Mouse (Mus musculus): ENCODE measurements around the gene Mpdz. TPM values are rescaled to one million over a fixed set of nuclear protein-coding genes. Genes with fewer than 3 reads are reported as not detected.
A peak's percentile ranks its signal among the peaks of the same experiment; 100 is the strongest.

Gene Mpdz
- 30.5 TPM in 2 replicates for polyA plus RNA-seq (2015; fragmentation: Nextera tagmentation; extraction: Ambion mirVana)

DNA sequence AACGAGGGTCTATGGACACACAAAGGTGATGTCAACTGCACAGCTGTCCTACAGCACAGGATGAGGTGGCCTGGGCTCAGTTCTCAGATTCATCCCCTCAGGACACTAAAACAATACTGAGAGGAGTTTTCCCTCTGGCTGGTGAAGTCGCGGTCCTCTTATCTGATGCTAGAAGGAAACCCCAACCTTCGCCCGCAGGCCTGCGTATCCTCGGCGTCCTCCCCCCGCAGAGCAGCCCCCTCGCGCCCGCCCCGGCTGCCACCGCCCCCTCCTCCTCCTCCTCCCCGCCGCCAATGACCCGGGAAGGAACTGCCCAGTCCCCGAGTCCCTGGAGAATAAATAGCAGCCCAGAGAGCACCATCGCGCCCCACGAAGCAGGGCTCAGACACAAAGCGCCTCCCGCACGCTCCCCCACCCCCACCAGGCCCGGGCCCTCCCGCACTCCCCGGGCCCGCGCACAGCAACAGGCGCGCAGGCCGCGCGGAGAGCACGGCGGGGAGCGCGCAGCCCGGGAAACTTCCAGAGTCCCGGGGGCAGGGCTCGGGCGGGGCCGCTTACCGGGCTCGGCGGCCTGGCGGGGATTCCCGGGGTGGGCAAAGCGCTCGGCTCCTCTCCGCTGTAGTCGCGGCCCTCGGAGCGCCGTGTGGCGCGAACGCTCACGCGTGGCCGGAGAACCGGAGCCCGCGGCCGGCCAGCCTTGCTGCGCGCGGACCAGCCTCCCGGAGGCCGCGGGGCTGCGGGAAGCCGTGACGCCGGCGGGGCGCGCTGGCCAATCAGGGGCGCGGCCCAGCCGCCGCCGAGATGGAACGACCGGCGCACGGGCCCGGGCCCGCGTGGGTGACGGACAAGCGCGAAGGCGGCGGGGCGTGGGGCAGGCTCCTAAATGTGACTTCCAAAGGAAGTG is at the start of gene Mpdz:
Gene Mpdz (minus strand): TSS at position 738 of the 904 bp plus-strand sequence.
- peak; percentile 96 for ATAC-seq (ENCODE audit: low read depth)

DNA sequence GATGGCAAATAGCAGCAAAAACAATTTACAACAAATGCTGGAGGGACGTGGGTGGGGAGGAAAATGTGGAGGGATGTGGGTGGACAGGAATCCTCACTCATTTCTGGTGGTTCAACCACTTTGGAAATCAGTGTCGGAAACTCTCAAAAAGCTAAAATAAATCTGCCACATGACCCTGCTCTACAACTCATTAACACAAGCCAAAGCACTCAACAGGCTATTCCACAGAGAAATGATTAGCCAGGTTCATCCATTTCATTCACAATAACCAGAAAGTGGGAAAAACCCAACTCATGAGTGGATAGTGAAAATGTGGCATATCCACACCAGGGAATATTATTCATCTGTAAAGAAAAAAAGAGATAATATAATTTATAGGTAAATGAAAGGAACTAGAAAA is 47.9 kb upstream of the Mpdz start:
- Histone ChIP-seq H3K4me3 (ENCODE audit: low read length) (no peak overlapping the region), H3K27me3 (ENCODE audit: control insufficient read depth, insufficient read depth, low read depth, low read length) (no peaks in the 10 kb centered on the region), H3K9ac (ENCODE audit: low read length) (no peak overlapping the region), H3K4me2 (ENCODE audit: low read depth, low read length) (no peak overlapping the region), H3K9me3 (ENCODE audit: control insufficient read depth, low read length) (no peaks in the 10 kb centered on the region), H3K4me1 (replicated peaks; ENCODE audit: control insufficient read depth, insufficient read depth, low read length) (no peaks in the 10 kb centered on the region), H3K36me3 (ENCODE audit: control insufficient read depth, insufficient read depth, low read length) (no peaks in the 10 kb centered on the region), H3K27ac (ENCODE audit: low read length) (no peak overlapping the region)
- 75% methylated on average over 2 of the region's 2 CpGs for WGBS
- no peak for ATAC-seq (ENCODE audit: low read depth)

More for the DNA sequence above, at the start of gene Mpdz:
- Histone ChIP-seq H3K4me2 (ENCODE audit: low read depth, low read length) (peak within 1 kb of the TSS; percentile 78), H3K36me3 (ENCODE audit: control insufficient read depth, insufficient read depth, low read length) (no peaks in the 10 kb centered on the region), H3K4me1 (replicated peaks; ENCODE audit: control insufficient read depth, insufficient read depth, low read length) (peaks cover 5% of the 10 kb centered on the region; the same call in 1 of the 2 replicates), H3K27me3 (ENCODE audit: control insufficient read depth, insufficient read depth, low read depth, low read length) (no peaks in the 10 kb centered on the region), H3K9ac (ENCODE audit: low read length) (peak within 1 kb of the TSS; percentile 96), H3K9me3 (ENCODE audit: control insufficient read depth, low read length) (no peaks in the 10 kb centered on the region), H3K4me3 (ENCODE audit: low read length) (peak within 1 kb of the TSS; percentile 87), H3K27ac (ENCODE audit: low read length) (peak within 1 kb of the TSS; percentile 90)
- WGBS = under 1% methylated on average over 82 of the region's 97 CpGs

DNA sequence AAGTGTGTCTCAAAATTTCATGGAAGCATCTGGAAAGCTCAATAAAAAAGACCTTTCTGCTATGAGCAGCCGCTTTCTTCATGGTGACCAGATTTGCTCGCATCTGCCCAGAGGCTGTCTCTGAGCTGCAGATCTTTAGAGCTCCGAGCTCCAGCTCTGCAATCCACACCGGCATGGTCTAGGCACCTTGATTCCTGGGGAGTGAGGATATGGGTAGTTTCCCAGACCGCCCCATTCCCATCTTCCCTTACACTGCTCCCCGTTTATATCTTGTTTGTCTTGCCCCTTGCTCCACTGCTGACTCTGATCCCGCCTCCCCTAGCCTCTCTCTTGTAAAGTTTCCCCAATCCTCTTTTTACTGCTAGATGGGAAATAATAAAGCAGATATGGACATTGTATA is 42.0 kb upstream of the Mpdz start:
- H3K36me3 ChIP-seq (ENCODE audit: control insufficient read depth, insufficient read depth, low read length) = no peaks in the 10 kb centered on the region
- no peaks in the 10 kb centered on the region for H3K27me3 ChIP-seq (ENCODE audit: control insufficient read depth, insufficient read depth, low read depth, low read length)
- H3K4me1 ChIP-seq (replicated peaks; ENCODE audit: control insufficient read depth, insufficient read depth, low read length) = peaks cover 8% of the 10 kb centered on the region; the same call in 1 of the 2 replicates
- H3K9me3 ChIP-seq (ENCODE audit: control insufficient read depth, low read length) = no peaks in the 10 kb centered on the region
- no peak for ATAC-seq (ENCODE audit: low read depth)
- peak overlapping the region; percentile 32; the same call in 1 of the 2 replicates for H3K9ac ChIP-seq (ENCODE audit: low read length)
- no peak overlapping the region for H3K27ac ChIP-seq (ENCODE audit: low read length)
- H3K4me3 ChIP-seq (ENCODE audit: low read length) = no peak overlapping the region
- WGBS = 61% methylated on average over 7 of the region's 7 CpGs
- H3K4me2 ChIP-seq (ENCODE audit: low read depth, low read length) = peak overlapping the region; percentile 16; the same call in 1 of the 2 replicates

GRCm38 (mm10) chr4:81483887-81484602 is 41.4 kb upstream of the Mpdz start:
- ATAC-seq (ENCODE audit: low read depth) = peak; percentile 67; the same call in 1 of the 2 replicates
- Histone ChIP-seq H3K9ac (ENCODE audit: low read length) (no peak overlapping the region), H3K9me3 (ENCODE audit: control insufficient read depth, low read length) (no peaks in the 10 kb centered on the region), H3K27me3 (ENCODE audit: control insufficient read depth, insufficient read depth, low read depth, low read length) (no peaks in the 10 kb centered on the region), H3K4me3 (ENCODE audit: low read length) (no peak overlapping the region), H3K4me2 (ENCODE audit: low read depth, low read length) (peak overlapping the region; percentile 16; the same call in 1 of the 2 replicates), H3K27ac (ENCODE audit: low read length) (no peak overlapping the region), H3K36me3 (ENCODE audit: control insufficient read depth, insufficient read depth, low read length) (no peaks in the 10 kb centered on the region), H3K4me1 (replicated peaks; ENCODE audit: control insufficient read depth, insufficient read depth, low read length) (peaks cover 8% of the 10 kb centered on the region; the same call in 1 of the 2 replicates)
- WGBS = 53% methylated on average over 18 of the region's 18 CpGs

- Histone ChIP-seq H3K4me2 (ENCODE audit: low read depth, low read length) (peak overlapping the region; percentile 45), H3K4me3 (ENCODE audit: low read length) (0 out of 2 replicates have a peak overlapping the region, but pooled peaks have one; percentile 15), H3K27me3 (ENCODE audit: control insufficient read depth, insufficient read depth, low read depth, low read length) (no peaks in the 10 kb centered on the region), H3K4me1 (replicated peaks; ENCODE audit: control insufficient read depth, insufficient read depth, low read length) (peaks cover 8% of the 10 kb centered on the region; the same call in 1 of the 2 replicates), H3K9ac (ENCODE audit: low read length) (no peak overlapping the region), H3K9me3 (ENCODE audit: control insufficient read depth, low read length) (no peaks in the 10 kb centered on the region), H3K27ac (ENCODE audit: low read length) (peak overlapping the region; percentile 74), H3K36me3 (ENCODE audit: control insufficient read depth, insufficient read depth, low read length) (no peaks in the 10 kb centered on the region)
- ATAC-seq (ENCODE audit: low read depth) = peak; percentile 88
- 5% methylated on average over 6 of the region's 6 CpGs for WGBS
Observed at GRCm38 (mm10) chr4:81483159-81483558, 40.5 kb upstream of the Mpdz start.

GRCm38 (mm10) chr4:81466821-81467220 is 24.2 kb upstream of the Mpdz start:
- Histone ChIP-seq H3K27me3 (ENCODE audit: control insufficient read depth, insufficient read depth, low read depth, low read length) (no peaks in the 10 kb centered on the region), H3K9ac (ENCODE audit: low read length) (no peak overlapping the region), H3K4me3 (ENCODE audit: low read length) (no peak overlapping the region), H3K9me3 (ENCODE audit: control insufficient read depth, low read length) (no peaks in the 10 kb centered on the region), H3K4me2 (ENCODE audit: low read depth, low read length) (no peak overlapping the region), H3K4me1 (replicated peaks; ENCODE audit: control insufficient read depth, insufficient read depth, low read length) (no peaks in the 10 kb centered on the region), H3K27ac (ENCODE audit: low read length) (no peak overlapping the region), H3K36me3 (ENCODE audit: control insufficient read depth, insufficient read depth, low read length) (no peaks in the 10 kb centered on the region)
- ATAC-seq (ENCODE audit: low read depth) = no peak
- 80% methylated on average over 4 of the region's 4 CpGs for WGBS

DNA sequence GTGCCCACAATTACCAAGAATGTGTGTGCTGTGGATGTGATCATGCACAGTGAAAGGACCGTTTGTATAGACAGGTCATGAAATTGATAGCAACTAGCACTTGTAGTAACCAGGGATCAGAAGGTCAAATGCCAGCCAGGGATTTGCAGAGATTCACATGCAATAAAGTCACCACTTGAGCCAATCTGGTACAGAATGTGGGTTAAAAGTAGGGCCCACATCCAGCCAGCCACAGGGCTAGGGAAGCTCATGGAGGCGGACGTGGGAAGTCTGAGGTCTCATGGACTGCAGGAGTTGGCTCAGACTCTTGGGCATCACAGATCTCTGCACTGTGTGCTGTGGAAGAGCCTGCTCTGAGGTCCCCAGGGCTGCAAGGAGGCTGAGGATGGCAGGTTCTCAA is 22.6 kb upstream of the Mpdz start:
- WGBS = 79% methylated on average over 3 of the region's 3 CpGs
- Histone ChIP-seq H3K4me3 (ENCODE audit: low read length) (no peak overlapping the region), H3K9ac (ENCODE audit: low read length) (no peak overlapping the region), H3K27me3 (ENCODE audit: control insufficient read depth, insufficient read depth, low read depth, low read length) (no peaks in the 10 kb centered on the region), H3K4me2 (ENCODE audit: low read depth, low read length) (no peak overlapping the region), H3K9me3 (ENCODE audit: control insufficient read depth, low read length) (no peaks in the 10 kb centered on the region), H3K4me1 (replicated peaks; ENCODE audit: control insufficient read depth, insufficient read depth, low read length) (no peaks in the 10 kb centered on the region), H3K36me3 (ENCODE audit: control insufficient read depth, insufficient read depth, low read length) (no peaks in the 10 kb centered on the region), H3K27ac (ENCODE audit: low read length) (no peak overlapping the region)
- no peak for ATAC-seq (ENCODE audit: low read depth)

DNA sequence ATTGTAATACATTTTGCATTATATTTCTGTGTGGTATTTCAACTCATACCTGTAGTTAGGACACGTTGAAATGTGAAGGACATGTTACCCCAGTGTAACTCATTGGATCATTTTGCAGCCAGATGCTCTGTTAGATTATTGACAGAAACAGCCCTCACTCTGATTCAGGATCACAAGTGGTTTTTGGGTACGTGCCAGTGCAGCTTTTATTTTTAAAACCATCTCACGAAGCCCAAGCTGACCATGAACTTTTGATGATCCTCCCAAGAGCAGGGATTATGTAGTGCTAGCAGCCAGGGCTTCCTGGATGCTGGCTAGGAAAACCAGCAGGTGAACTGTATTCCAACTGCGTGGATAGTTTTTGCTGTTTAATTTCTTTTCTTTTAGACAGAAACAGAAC is 19.6 kb upstream of the Mpdz start:
- Histone ChIP-seq H3K4me1 (replicated peaks; ENCODE audit: control insufficient read depth, insufficient read depth, low read length) (no peaks in the 10 kb centered on the region), H3K36me3 (ENCODE audit: control insufficient read depth, insufficient read depth, low read length) (no peaks in the 10 kb centered on the region), H3K4me3 (ENCODE audit: low read length) (no peak overlapping the region), H3K4me2 (ENCODE audit: low read depth, low read length) (no peak overlapping the region), H3K27ac (ENCODE audit: low read length) (no peak overlapping the region), H3K27me3 (ENCODE audit: control insufficient read depth, insufficient read depth, low read depth, low read length) (no peaks in the 10 kb centered on the region), H3K9ac (ENCODE audit: low read length) (no peak overlapping the region), H3K9me3 (ENCODE audit: control insufficient read depth, low read length) (no peaks in the 10 kb centered on the region)
- WGBS = 59% methylated on average over 4 of the region's 4 CpGs
- no peak for ATAC-seq (ENCODE audit: low read depth)

- Histone ChIP-seq H3K4me2 (ENCODE audit: low read depth, low read length) (no peak overlapping the region), H3K36me3 (ENCODE audit: control insufficient read depth, insufficient read depth, low read length) (no peaks in the 10 kb centered on the region), H3K27me3 (ENCODE audit: control insufficient read depth, insufficient read depth, low read depth, low read length) (no peaks in the 10 kb centered on the region), H3K9ac (ENCODE audit: low read length) (no peak overlapping the region), H3K4me3 (ENCODE audit: low read length) (no peak overlapping the region), H3K4me1 (replicated peaks; ENCODE audit: control insufficient read depth, insufficient read depth, low read length) (no peaks in the 10 kb centered on the region), H3K27ac (ENCODE audit: low read length) (no peak overlapping the region), H3K9me3 (ENCODE audit: control insufficient read depth, low read length) (no peaks in the 10 kb centered on the region)
- WGBS = 67% methylated on average over 1 of the region's 1 CpGs
- no peak for ATAC-seq (ENCODE audit: low read depth)
Observed at GRCm38 (mm10) chr4:81458921-81459320, 16.3 kb upstream of the Mpdz start.
